Mouse (Mus musculus) CH12.LX (cell line): ENCODE results near the gene Hspb7. TPM values are rescaled to one million over a fixed set of nuclear protein-coding genes. Genes with fewer than 3 reads are reported as not detected.

Source experiments
- DNase-seq: peaks from one replicate; pipeline ENCODE4 v3.0.0-alpha.2; 2013; ENCODE audit errors: extremely low read depth
- H3K27ac ChIP-seq: 2 replicates; pipeline ENCODE4 v1.5.1; 2012; ENCODE audit warnings: low read depth, mild to moderate bottlenecking, control low read depth, moderate library complexity; ENCODE audit not compliant: insufficient read depth
- H3K27me3 ChIP-seq: replicated peaks from 2 replicates; pipeline ENCODE3; 2012; ENCODE audit warnings: inconsistent platforms
- H3K36me3 ChIP-seq, 2 experiments: replicated peaks in 1 of 2; 2 replicates each; pipeline versions ENCODE3 to v1.6.1; 2012; ENCODE audit warnings: inconsistent platforms in 1 of 2, low read length in 1 of 2, mild to moderate bottlenecking in 1 of 2, mixed read lengths in 1 of 2, moderate library complexity in 1 of 2; ENCODE audit not compliant: control insufficient read depth in 1 of 2, insufficient read depth in 1 of 2
- H3K4me1 ChIP-seq, 2 experiments: 2 replicates each; pipeline ENCODE4 v1.6.1; 2012; ENCODE audit warnings: inconsistent platforms in 1 of 2, moderate library complexity in 1 of 2; ENCODE audit not compliant: insufficient read depth in 2 of 2, control insufficient read depth in 1 of 2
- H3K4me2 ChIP-seq: 2 replicates; pipeline ENCODE4 v1.6.1; 2012; ENCODE audit warnings: low read depth, mild to moderate bottlenecking, control low read depth; ENCODE audit not compliant: poor library complexity, insufficient read depth, severe bottlenecking
- H3K4me3 ChIP-seq, 3 experiments: fragments of 150-350 bp in 1 of 3; sonication (generic) in 1 of 3; replicated peaks in 1 of 3; 2 replicates each; pipeline versions ENCODE3 to v1.5.1; 2011 to 2012; ENCODE audit warnings: low read depth in 2 of 3, low read length in 2 of 3, mild to moderate bottlenecking in 2 of 3, moderate library complexity in 2 of 3, control low read depth in 1 of 3, improper control_type of control experiment in 1 of 3, inconsistent platforms in 1 of 3, mixed read lengths in 1 of 3; ENCODE audit not compliant: poor library complexity in 1 of 3
- H3K79me2 ChIP-seq: replicated peaks from 2 replicates; pipeline ENCODE4 v1.6.1; 2012; ENCODE audit warnings: mild to moderate bottlenecking, moderate library complexity; ENCODE audit not compliant: control insufficient read depth, poor library complexity, insufficient read depth, severe bottlenecking; ENCODE audit errors: extremely low read depth
- H3K9ac ChIP-seq: 2 replicates; pipeline ENCODE4 v1.6.1; 2012; ENCODE audit warnings: low read depth, mild to moderate bottlenecking, control low read depth, moderate library complexity; ENCODE audit not compliant: insufficient read depth
- H3K9me3 ChIP-seq: replicated peaks from 2 replicates; pipeline ENCODE3; 2012; ENCODE audit warnings: low read length, inconsistent platforms, mixed read lengths
- CHD2 ChIP-seq: IDR thresholded peaks from 2 replicates; pipeline ENCODE4 v1.6.1; 2011; ENCODE audit warnings: low read length, improper control_type of control experiment
- CTCF ChIP-seq, 2 experiments: IDR thresholded peaks in 1 of 2; conservative IDR thresholded peaks in 1 of 2; 2 replicates each; pipeline ENCODE4 v1.5.1; 2011 to 2012; ENCODE audit warnings: low read depth in 2 of 2, low read length in 2 of 2, improper control_type of control experiment in 1 of 2, inconsistent platforms in 1 of 2, mild to moderate bottlenecking in 1 of 2, moderate library complexity in 1 of 2
- ETS1 ChIP-seq: conservative IDR thresholded peaks from 2 replicates; pipeline ENCODE4 v1.6.1; 2012; ENCODE audit warnings: low read depth, mild to moderate bottlenecking, inconsistent platforms, low read length, improper control_type of control experiment, moderate library complexity
- GABPA ChIP-seq: IDR thresholded peaks from 2 replicates; pipeline ENCODE4 v1.6.1; 2012; ENCODE audit warnings: low read depth, low read length, improper control_type of control experiment, inconsistent platforms; ENCODE audit not compliant: insufficient replicate concordance
- MXI1 ChIP-seq: IDR thresholded peaks from 2 replicates; pipeline ENCODE4 v1.6.1; 2011; ENCODE audit warnings: mild to moderate bottlenecking, low read depth, low read length, improper control_type of control experiment
- MYC ChIP-seq: IDR thresholded peaks from 2 replicates; pipeline ENCODE4 v1.6.1; 2011; ENCODE audit warnings: low read depth, mild to moderate bottlenecking, improper control_type of control experiment, low read length
- NELFE ChIP-seq: IDR thresholded peaks from 2 replicates; pipeline ENCODE4 v1.6.1; 2011; ENCODE audit warnings: low read depth, low read length, improper control_type of control experiment
- RAD21 ChIP-seq: IDR thresholded peaks from 2 replicates; pipeline ENCODE4 v1.6.1; 2011; ENCODE audit warnings: low read depth, mild to moderate bottlenecking, low read length, improper control_type of control experiment, moderate library complexity
- SMC3 ChIP-seq: IDR thresholded peaks from 2 replicates; pipeline ENCODE4 v1.6.1; 2011; ENCODE audit warnings: low read depth, low read length, improper control_type of control experiment
- TBP ChIP-seq: conservative IDR thresholded peaks from 2 replicates; pipeline ENCODE4 v1.6.1; 2011; ENCODE audit warnings: low read depth, low read length, improper control_type of control experiment
- TCF12 ChIP-seq: IDR thresholded peaks from 2 replicates; pipeline ENCODE4 v1.6.1; 2014; ENCODE audit warnings: low read depth, mild to moderate bottlenecking, inconsistent platforms, low read length, improper control_type of control experiment
- dilution Hi-C: fragments of 300-500 bp; cut with MboI; formaldehyde crosslinking; loops from 2 replicates; pipeline ENCODE4 v1.14.3; 2020; ENCODE audit warnings: low sequenced_read_pairs; ENCODE audit not compliant: extremely low pct_unique_long_range_greater_than_20kb, extremely low pct_ligation_motif_present
- in situ Hi-C: fragments of 300-500 bp; cut with MboI; formaldehyde crosslinking; loops from 3 replicates; pipeline ENCODE4 v1.14.3; 2019; ENCODE audit warnings: low sequenced_read_pairs, low pct_ligation_motif_present, low pct_unique_long_range_greater_than_20kb, mixed read lengths
- polyA plus RNA-seq: library from polyadenylated mRNA; unstranded; fragments of >175 nt; gene quantifications from 2 replicates; pipeline ENCODE4 v1.2.1, GENCODE M21; 2012; ENCODE audit warnings: low read depth; ENCODE audit not compliant: insufficient read length
- total RNA-seq, 2 experiments: library from RNA; depleted of rRNA; stranded (reverse); fragments of 300-350 nt in 1 of 2; fragments of >200 nt in 1 of 2; gene quantifications; 2 replicates each; pipeline ENCODE4 v1.2.3; 2012 to 2014

The Hspb7 gene
- total and polyA plus RNA-seq, 3 experiments: 0.04 TPM; not detected in 2

DNA sequence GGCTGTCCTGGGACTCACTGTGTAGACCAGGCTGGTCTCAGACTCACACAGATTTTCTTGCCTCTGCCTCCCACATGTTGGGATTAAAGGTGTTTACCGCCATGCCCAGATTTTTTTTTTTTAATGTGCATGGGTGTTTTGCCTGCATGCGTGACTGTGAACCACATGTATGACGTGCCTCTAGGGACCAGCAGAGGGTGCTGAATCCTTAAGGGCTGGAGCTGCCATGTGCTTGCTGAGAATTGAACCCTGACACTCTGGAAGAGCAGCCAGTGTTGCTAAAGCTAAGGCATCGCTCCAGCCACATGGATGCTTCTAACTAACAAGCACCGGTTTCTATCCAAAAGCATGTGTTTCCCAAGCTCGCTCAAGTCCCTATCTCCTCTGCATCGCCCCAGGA, 34.4 kb upstream of the Hspb7 start:
- dilution Hi-C loops: no loop called here
- in situ Hi-C loops: no loop called here
- no peak overlapping the region for H3K9ac ChIP-seq
- H3K27ac ChIP-seq: no peak overlapping the region
- DNase-seq: no peak
- peaks cover 51% of the 10 kb centered on the region for H3K27me3 ChIP-seq
- TF ChIP-seq NELFE (no peak), CTCF (conservative IDR thresholded peaks at IDR 0.05 in 1 of 2, IDR thresholded peaks at IDR 0.05 in 1 of 2; ENCODE audit: low read depth in 2 of 2, low read length in 2 of 2) (peak in 1 of 2 experiments; percentile 17; a peak in 1 of 4 replicates), MXI1 (no peak), MYC (0 out of 2 replicates have a peak, but pooled peaks have one; percentile 53), TBP (no peak)
- H3K4me1 ChIP-seq: peaks cover 0 to 8% of the 10 kb centered on the region in 2 experiments; a peak in 3 of 4 replicates
- H3K36me3 ChIP-seq: no peaks in the 10 kb centered on the region
- no peaks in the 10 kb centered on the region for H3K79me2 ChIP-seq
- H3K4me2 ChIP-seq: no peak overlapping the region
- no peaks in the 10 kb centered on the region for H3K9me3 ChIP-seq
- H3K4me3 ChIP-seq: no peak overlapping the region

DNA sequence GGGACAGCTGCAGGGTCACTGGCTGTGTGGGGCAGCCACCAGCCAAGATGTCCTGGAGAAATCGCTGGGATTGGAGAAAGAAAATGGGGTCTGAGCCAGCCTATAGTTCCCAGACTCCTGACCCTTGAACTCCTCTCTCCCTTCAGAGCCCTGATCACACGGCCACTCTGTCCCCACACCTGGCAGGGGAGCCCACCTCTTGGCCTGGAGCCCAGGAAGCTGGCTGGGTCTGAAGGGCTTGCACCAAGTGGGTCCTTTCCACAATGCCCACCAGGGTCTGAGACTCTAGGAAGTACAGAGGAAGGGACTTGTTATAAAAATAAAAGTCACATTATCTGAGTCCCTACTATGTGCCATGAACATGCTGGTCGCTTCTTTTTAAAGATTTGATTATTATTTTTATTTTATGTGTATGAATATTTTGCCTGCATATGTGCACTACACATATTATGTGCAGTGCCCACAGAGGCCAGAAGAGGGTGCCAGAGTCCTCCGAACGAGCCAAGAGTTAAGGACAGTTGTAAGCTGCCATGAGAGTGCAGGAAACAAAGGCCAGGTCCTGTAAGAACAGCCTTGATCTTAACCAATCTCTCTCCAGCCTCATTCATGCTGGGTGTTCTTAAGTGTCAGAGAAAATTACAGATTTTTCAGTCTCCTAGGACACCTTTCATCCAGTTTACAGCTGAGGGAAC, 33.3 kb upstream of the Hspb7 start:
- in situ Hi-C loops (no loop called here), dilution Hi-C loops (no loop called here)
- Histone ChIP-seq H3K27me3 (peaks cover 50% of the 10 kb centered on the region), H3K9me3 (no peaks in the 10 kb centered on the region), H3K4me1 (peaks cover 0 to 8% of the 10 kb centered on the region in 2 experiments; a peak in 3 of 4 replicates), H3K9ac (no peak overlapping the region), H3K79me2 (no peaks in the 10 kb centered on the region), H3K4me2 (no peak overlapping the region), H3K27ac (no peak overlapping the region), H3K4me3 (no peak overlapping the region), H3K36me3 (no peaks in the 10 kb centered on the region)
- peak; percentile 81 for DNase-seq
- TF ChIP-seq GABPA (no peak), SMC3 (peak; percentile 66), RAD21 (peak; percentile 86), CTCF (conservative IDR thresholded peaks at IDR 0.05 in 1 of 2, IDR thresholded peaks at IDR 0.05 in 1 of 2; ENCODE audit: low read depth in 2 of 2, low read length in 2 of 2) (peak; percentile 62 to 89), TCF12 (no peak)

DNA sequence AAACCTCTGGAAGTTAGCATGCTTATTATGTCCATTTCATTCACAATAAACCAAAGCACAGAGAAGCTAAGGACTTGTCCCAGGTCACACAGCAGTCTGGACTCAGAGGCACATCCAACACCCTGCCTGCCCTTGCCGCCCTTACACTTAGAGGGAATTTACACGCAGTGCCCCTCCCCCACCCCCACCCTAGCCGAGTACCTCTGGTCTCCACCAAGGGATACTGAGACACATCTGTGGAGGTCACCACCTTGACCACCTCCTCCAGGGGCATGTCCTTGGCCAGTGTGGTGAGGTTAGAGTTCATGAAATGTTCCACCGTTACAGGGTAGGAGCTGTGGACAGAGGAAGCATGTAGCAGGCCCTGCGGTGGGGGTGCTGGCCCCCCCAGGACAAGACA, 32.6 kb upstream of the Hspb7 start:
- DNase-seq: no peak
- no peak overlapping the region for H3K27ac ChIP-seq
- in situ Hi-C loops: no loop called here
- TF ChIP-seq GABPA (no peak), CHD2 (0 out of 2 replicates have a peak, but pooled peaks have one; percentile 38), ETS1 (no peak)
- H3K4me3 ChIP-seq: no peak overlapping the region
- H3K4me2 ChIP-seq: no peak overlapping the region
- H3K27me3 ChIP-seq: peaks cover 48% of the 10 kb centered on the region
- H3K79me2 ChIP-seq: no peaks in the 10 kb centered on the region
- no peaks in the 10 kb centered on the region for H3K9me3 ChIP-seq
- H3K9ac ChIP-seq: no peak overlapping the region
- peaks cover 0 to 8% of the 10 kb centered on the region in 2 experiments; a peak in 3 of 4 replicates for H3K4me1 ChIP-seq
- dilution Hi-C loops: no loop called here
- H3K36me3 ChIP-seq: no peaks in the 10 kb centered on the region
